Mouse (Mus musculus) thymus, adult 2 months (tissue): ENCODE measurements around the gene Dip2c. TPM values are rescaled to one million over a fixed set of nuclear protein-coding genes. Genes with fewer than 3 reads are reported as not detected.

Experiments
- DNase-seq: peaks from one replicate; pipeline ENCODE4 v3.0.0; 2021
- H3K27ac ChIP-seq: fragments of 200-500 bp; 2 replicates; pipeline ENCODE4 v1.5.1; 2012; ENCODE audit warnings: low read length, control low read depth; ENCODE audit not compliant: control insufficient read depth, insufficient read depth
- H3K27me3 ChIP-seq: fragments of 200-500 bp; 2 replicates; pipeline ENCODE4 v1.6.1; 2012; ENCODE audit warnings: mild to moderate bottlenecking, low read length, moderate library complexity, mixed read lengths; ENCODE audit not compliant: control insufficient read depth, insufficient read depth
- H3K36me3 ChIP-seq: fragments of 200-500 bp; 2 replicates; pipeline ENCODE4 v1.6.1; 2012; ENCODE audit warnings: mild to moderate bottlenecking, low read length, moderate library complexity; ENCODE audit not compliant: control insufficient read depth, insufficient read depth
- H3K4me1 ChIP-seq: fragments of 200-500 bp; replicated peaks from 2 replicates; pipeline ENCODE4 v1.6.1; 2012; ENCODE audit warnings: low read length; ENCODE audit not compliant: control insufficient read depth, insufficient read depth
- H3K4me3 ChIP-seq: fragments of 200-500 bp; 2 replicates; pipeline ENCODE4 v1.5.1; 2012; ENCODE audit warnings: mild to moderate bottlenecking, low read length, control low read depth, moderate library complexity; ENCODE audit not compliant: control insufficient read depth, insufficient read depth
- CTCF ChIP-seq: fragments of 200-500 bp; IDR thresholded peaks from 2 replicates; pipeline ENCODE4 v1.5.1; 2012; ENCODE audit warnings: mild to moderate bottlenecking, control low read depth, low read length, moderate library complexity, borderline replicate concordance; ENCODE audit not compliant: control insufficient read depth, poor library complexity, insufficient read depth; ENCODE audit errors: extremely low read depth
- POLR2A ChIP-seq: fragments of 200-500 bp; IDR thresholded peaks from 2 replicates; pipeline ENCODE4 v1.6.1; 2012; ENCODE audit warnings: mild to moderate bottlenecking, low read length, control low read depth, moderate library complexity; ENCODE audit not compliant: control insufficient read depth, poor library complexity, insufficient read depth; ENCODE audit errors: extremely low read depth
- WGBS: fragments of 180-500 bp; shearing (Covaris S2); methylation state at CpG from one replicate; pipeline ENCODE4 v1.1.7; 2018; 5-methylcytosine and 5-hydroxymethylcytosine counted together
- polyA plus RNA-seq: library from polyadenylated mRNA; depleted of rRNA; stranded (reverse); fragments of >200 nt; gene quantifications from 2 replicates; pipeline ENCODE4 v1.2.3, GENCODE M21; 2012

Dip2c gene
- polyA plus RNA-seq, 1 experiment = 6.5 TPM

GRCm38 (mm10) chr13:9405399-9405798 lies 129.1 kb downstream of the Dip2c start:
- no peak overlapping the region for H3K27ac ChIP-seq
- H3K36me3 ChIP-seq = no peaks in the 10 kb centered on the region
- H3K4me1 ChIP-seq = no peaks in the 10 kb centered on the region
- DNase-seq = peak; percentile 9
- H3K4me3 ChIP-seq = no peak overlapping the region
- no peaks in the 10 kb centered on the region for H3K27me3 ChIP-seq
- 7% methylated on average over 1 of the region's 1 CpGs for WGBS
- TF ChIP-seq CTCF (no peak), POLR2A (no peak)

GRCm38 (mm10) chr13:9408983-9409382 lies 132.7 kb downstream of the Dip2c start:
- H3K27ac ChIP-seq = no peak overlapping the region
- H3K27me3 ChIP-seq = no peaks in the 10 kb centered on the region
- DNase-seq = no peak
- no peaks in the 10 kb centered on the region for H3K4me1 ChIP-seq
- H3K36me3 ChIP-seq = no peaks in the 10 kb centered on the region
- WGBS = 95% methylated on average over 4 of the region's 4 CpGs
- TF ChIP-seq POLR2A (no peak), CTCF (no peak)
- no peak overlapping the region for H3K4me3 ChIP-seq

GRCm38 (mm10) chr13:9418441-9418840 lies 142.1 kb downstream of the Dip2c start:
- no peaks in the 10 kb centered on the region for H3K36me3 ChIP-seq
- H3K27me3 ChIP-seq = no peaks in the 10 kb centered on the region
- TF ChIP-seq CTCF (no peak), POLR2A (no peak)
- WGBS = 98% methylated on average over 3 of the region's 3 CpGs
- H3K27ac ChIP-seq = no peak overlapping the region
- DNase-seq = no peak
- no peaks in the 10 kb centered on the region for H3K4me1 ChIP-seq
- H3K4me3 ChIP-seq = no peak overlapping the region

- no peak overlapping the region for H3K4me3 ChIP-seq
- H3K27ac ChIP-seq = no peak overlapping the region
- H3K4me1 ChIP-seq = no peaks in the 10 kb centered on the region
- TF ChIP-seq CTCF = no peak
- no peak for TF ChIP-seq POLR2A
- no peak for DNase-seq
- H3K27me3 ChIP-seq = no peaks in the 10 kb centered on the region
- H3K36me3 ChIP-seq = no peaks in the 10 kb centered on the region
Observed at GRCm38 (mm10) chr13:9419213-9419612, 142.9 kb downstream of the Dip2c start.

- H3K27ac ChIP-seq = no peak overlapping the region
- H3K4me1 ChIP-seq = no peaks in the 10 kb centered on the region
- TF ChIP-seq CTCF (no peak), POLR2A (no peak)
- 93% methylated on average over 4 of the region's 4 CpGs for WGBS
- no peak for DNase-seq
- no peaks in the 10 kb centered on the region for H3K27me3 ChIP-seq
- H3K36me3 ChIP-seq = no peaks in the 10 kb centered on the region
- no peak overlapping the region for H3K4me3 ChIP-seq
Observed at GRCm38 (mm10) chr13:9421949-9422348, 145.6 kb downstream of the Dip2c start.

- Histone ChIP-seq H3K36me3 (no peaks in the 10 kb centered on the region), H3K4me1 (no peaks in the 10 kb centered on the region), H3K4me3 (no peak overlapping the region), H3K27me3 (no peaks in the 10 kb centered on the region), H3K27ac (no peak overlapping the region)
- TF ChIP-seq POLR2A = no peak
- no peak for TF ChIP-seq CTCF
- WGBS = 97% methylated on average over 1 of the region's 1 CpGs
- DNase-seq = no peak
Observed at GRCm38 (mm10) chr13:9422876-9423275, 146.5 kb downstream of the Dip2c start.

GRCm38 (mm10) chr13:9424434-9424833 lies 148.1 kb downstream of the Dip2c start:
- no peak for TF ChIP-seq POLR2A
- TF ChIP-seq CTCF = no peak
- Histone ChIP-seq H3K36me3 (no peaks in the 10 kb centered on the region), H3K4me1 (no peaks in the 10 kb centered on the region), H3K4me3 (no peak overlapping the region), H3K27ac (no peak overlapping the region), H3K27me3 (no peaks in the 10 kb centered on the region)
- DNase-seq = no peak
